Mouse (Mus musculus): ENCODE data around the gene N4bp3. TPM values are rescaled to one million over a fixed set of nuclear protein-coding genes. Genes with fewer than 3 reads are reported as not detected.
A peak's percentile ranks its signal among the peaks of the same experiment; 100 is the strongest.

The N4bp3 gene
- total and polyA plus RNA-seq, 3 experiments = 19.1 to 22.1 (median 21.2) TPM

GRCm38 (mm10) chr11:51646751-51647667, 3.6 kb downstream of the N4bp3 start:
- Histone ChIP-seq H3K9ac (ENCODE audit: insufficient read depth, low read depth) (peak overlapping the region; percentile 4; the same call in 1 of the 2 replicates), H3K79me2 (replicated peaks; ENCODE audit: control insufficient read depth, extremely low read depth, insufficient read depth, poor library complexity, severe bottlenecking) (peaks cover 6% of the 10 kb centered on the region; the same call in 1 of the 2 replicates), H3K4me2 (ENCODE audit: insufficient read depth, low read depth, poor library complexity, severe bottlenecking) (peak overlapping the region; percentile 32), H3K4me3 (replicated peaks in 1 of 3; ENCODE audit: low read depth in 2 of 3, low read length in 2 of 3, poor library complexity in 1 of 3) (peak overlapping the region; percentile 44 to 55 (median 54)), H3K36me3 (replicated peaks in 1 of 2; ENCODE audit: control insufficient read depth in 1 of 2, insufficient read depth in 1 of 2, low read length in 1 of 2) (peaks cover 15 to 42% of the 10 kb centered on the region in 2 experiments), H3K27me3 (replicated peaks) (no peaks in the 10 kb centered on the region), H3K4me1 (ENCODE audit: control insufficient read depth in 1 of 2, insufficient read depth in 2 of 2) (peaks cover 49 to 79% of the 10 kb centered on the region in 2 experiments), H3K9me3 (replicated peaks; ENCODE audit: low read length) (peaks cover 3% of the 10 kb centered on the region), H3K27ac (ENCODE audit: insufficient read depth, low read depth) (peak overlapping the region; percentile 61)
- peak; percentile 82 for DNase-seq (ENCODE audit: extremely low read depth)
- dilution Hi-C loops (cut with MboI; ENCODE audit: extremely low pct_ligation_motif_present, extremely low pct_unique_long_range_greater_than_20kb, low sequenced_read_pairs) = no loop called here
- in situ Hi-C loops (cut with MboI; ENCODE audit: low pct_ligation_motif_present, low pct_unique_long_range_greater_than_20kb, low sequenced_read_pairs) = no loop called here
- TF ChIP-seq MEF2A (IDR thresholded peaks at IDR 0.05; ENCODE audit: borderline replicate concordance, low read depth, low read length) (peak; percentile 20; the same call in 1 of the 2 replicates), NELFE (IDR thresholded peaks at IDR 0.05; ENCODE audit: low read depth, low read length) (0 out of 2 replicates have a peak, but pooled peaks have one; percentile 5), JUN (IDR thresholded peaks at IDR 0.05; ENCODE audit: insufficient read depth, low read depth, low read length) (no peak), EP300 (IDR thresholded peaks at IDR 0.05; ENCODE audit: low read length) (peak; percentile 51), USF1 (IDR thresholded peaks at IDR 0.05; ENCODE audit: low read depth, low read length) (no peak), CTCF (conservative IDR thresholded peaks at IDR 0.05 in 1 of 2, IDR thresholded peaks at IDR 0.05 in 1 of 2; ENCODE audit: low read depth in 2 of 2, low read length in 2 of 2) (no peak), UBTF (IDR thresholded peaks at IDR 0.05; ENCODE audit: low read depth, low read length) (no peak), GABPA (IDR thresholded peaks at IDR 0.05; ENCODE audit: insufficient replicate concordance, low read depth, low read length) (no peak), ZNF384 (IDR thresholded peaks at IDR 0.05; ENCODE audit: low read depth, low read length) (no peak), HCFC1 (IDR thresholded peaks at IDR 0.05; ENCODE audit: low read depth, low read length) (peak; percentile 84), PAX5 (IDR thresholded peaks at IDR 0.05; ENCODE audit: low read length) (no peak), CHD2 (IDR thresholded peaks at IDR 0.05; ENCODE audit: low read length) (peak; percentile 61; the same call in 1 of the 2 replicates), ZC3H11A (IDR thresholded peaks at IDR 0.05; ENCODE audit: low read depth, low read length) (no peak), USF2 (conservative IDR thresholded peaks at IDR 0.05; ENCODE audit: low read depth, low read length) (no peak), MAX (IDR thresholded peaks at IDR 0.05; ENCODE audit: low read length) (peak; percentile 67), TBP (conservative IDR thresholded peaks at IDR 0.05; ENCODE audit: low read depth, low read length) (peak; percentile 56; the same call in 1 of the 2 replicates), RAD21 (IDR thresholded peaks at IDR 0.05; ENCODE audit: low read depth, low read length) (no peak), CHD1 (IDR thresholded peaks at IDR 0.05; ENCODE audit: low read depth, low read length) (no peak), JUND (conservative IDR thresholded peaks at IDR 0.05; ENCODE audit: low read depth, low read length) (no peak), MXI1 (IDR thresholded peaks at IDR 0.05; ENCODE audit: low read depth, low read length) (peak; percentile 72), MAFK (IDR thresholded peaks at IDR 0.05; ENCODE audit: insufficient replicate concordance, low read length) (peak; percentile 15; the same call in 1 of the 2 replicates), RCOR1 (conservative IDR thresholded peaks at IDR 0.05; ENCODE audit: low read depth, low read length) (no peak), MAZ (IDR thresholded peaks at IDR 0.05; ENCODE audit: low read depth, low read length) (0 out of 2 replicates have a peak, but pooled peaks have one; percentile 77), POLR2AphosphoS2 (IDR thresholded peaks at IDR 0.05; ENCODE audit: low read depth, low read length) (no peak), MYC (IDR thresholded peaks at IDR 0.05; ENCODE audit: low read depth, low read length) (no peak; the same call in 1 of the 2 replicates), NRF1 (IDR thresholded peaks at IDR 0.05; ENCODE audit: low read depth, low read length) (no peak; the same call in 1 of the 2 replicates), ETS1 (conservative IDR thresholded peaks at IDR 0.05; ENCODE audit: low read depth, low read length) (no peak; the same call in 1 of the 2 replicates), IRF4 (IDR thresholded peaks at IDR 0.05; ENCODE audit: low read depth, low read length) (peak; percentile 33; the same call in 1 of the 2 replicates), POLR2A (IDR thresholded peaks at IDR 0.05; ENCODE audit: low read depth, low read length) (peak; percentile 60), SMC3 (IDR thresholded peaks at IDR 0.05; ENCODE audit: low read depth, low read length) (no peak), ZKSCAN1 (IDR thresholded peaks at IDR 0.05; ENCODE audit: borderline replicate concordance, low read depth, low read length) (no peak), KAT2A (IDR thresholded peaks at IDR 0.05; ENCODE audit: insufficient replicate concordance, low read length) (no peak; the same call in 1 of the 2 replicates), E2F4 (IDR thresholded peaks at IDR 0.05; ENCODE audit: insufficient replicate concordance, low read depth, low read length) (no peak), SIN3A (IDR thresholded peaks at IDR 0.05; ENCODE audit: low read length) (no peak; the same call in 1 of the 2 replicates), TCF12 (IDR thresholded peaks at IDR 0.05; ENCODE audit: low read depth, low read length) (peak; percentile 76), ZMIZ1 (IDR thresholded peaks at IDR 0.05; ENCODE audit: low read depth, low read length) (peak; percentile 61; the same call in 1 of the 2 replicates), ELF1 (IDR thresholded peaks at IDR 0.05; ENCODE audit: low read depth, low read length) (peak; percentile 85)
